Mouse (Mus musculus) heart, embryonic 11.5 days (tissue): ENCODE measurements around the gene Tmsb10. TPM values are rescaled to one million over a fixed set of nuclear protein-coding genes. Genes with fewer than 3 reads are reported as not detected.

ENCODE experiments used
- ATAC-seq: fragments of 200-750 bp; cut with Nextera tagmentation; replicated peaks from 2 replicates; pipeline ENCODE4 v1.8.0; 2017; ENCODE audit warnings: moderate library complexity; ENCODE audit not compliant: insufficient number of reproducible peaks, low FRiP score, low TSS enrichment
- H3K27ac ChIP-seq: fragments of 300-500 bp; sonication (generic); 2 replicates; pipeline ENCODE4 v1.5.1; 2014; ENCODE audit warnings: mild to moderate bottlenecking, low read depth, low read length
- H3K27me3 ChIP-seq: fragments of 300-500 bp; sonication (generic); 2 replicates; pipeline ENCODE4 v1.6.1; 2014; ENCODE audit warnings: mild to moderate bottlenecking, low read length, mixed read lengths; ENCODE audit not compliant: control insufficient read depth, insufficient read depth
- H3K36me3 ChIP-seq: fragments of 300-500 bp; sonication (generic); 2 replicates; pipeline ENCODE4 v1.6.1; 2014; ENCODE audit warnings: mild to moderate bottlenecking, low read length, moderate library complexity, mixed read lengths; ENCODE audit not compliant: control insufficient read depth, insufficient read depth
- H3K4me1 ChIP-seq: fragments of 300-500 bp; sonication (generic); 2 replicates; pipeline ENCODE4 v1.6.1; 2014; ENCODE audit warnings: low read length; ENCODE audit not compliant: control insufficient read depth, insufficient read depth
- H3K4me2 ChIP-seq: fragments of 300-500 bp; sonication (generic); 2 replicates; pipeline ENCODE4 v1.6.1; 2014; ENCODE audit warnings: mild to moderate bottlenecking, moderate library complexity
- H3K4me3 ChIP-seq: fragments of 300-500 bp; sonication (generic); 2 replicates; pipeline ENCODE4 v1.5.1; 2014; ENCODE audit warnings: low read depth, low read length
- H3K9ac ChIP-seq: fragments of 300-500 bp; sonication (generic); 2 replicates; pipeline ENCODE4 v1.6.1; 2014; ENCODE audit warnings: mild to moderate bottlenecking, low read depth, low read length, moderate library complexity
- H3K9me3 ChIP-seq: fragments of 300-500 bp; sonication (generic); replicated peaks from 2 replicates; pipeline ENCODE4 v1.6.1; 2016; ENCODE audit warnings: low read length; ENCODE audit not compliant: control insufficient read depth
- WGBS: fragments of 180-500 bp; shearing (Covaris S2); extraction: QIAGEN DNeasy Blood & Tissue Kit; methylation state at CpG from one replicate; pipeline ENCODE4 v1.1.7; 2014; ENCODE audit not compliant: insufficient replicate concordance; 5-methylcytosine and 5-hydroxymethylcytosine counted together
- polyA plus RNA-seq: library from polyadenylated mRNA; unstranded; fragments of >200 nt; fragmentation: Nextera tagmentation; extraction: Ambion mirVana; gene quantifications from 2 replicates; pipeline ENCODE4 v1.2.1, GENCODE M21; 2014

Tmsb10 gene
- 1,975 and 2,031 TPM in 2 replicates for polyA plus RNA-seq

DNA sequence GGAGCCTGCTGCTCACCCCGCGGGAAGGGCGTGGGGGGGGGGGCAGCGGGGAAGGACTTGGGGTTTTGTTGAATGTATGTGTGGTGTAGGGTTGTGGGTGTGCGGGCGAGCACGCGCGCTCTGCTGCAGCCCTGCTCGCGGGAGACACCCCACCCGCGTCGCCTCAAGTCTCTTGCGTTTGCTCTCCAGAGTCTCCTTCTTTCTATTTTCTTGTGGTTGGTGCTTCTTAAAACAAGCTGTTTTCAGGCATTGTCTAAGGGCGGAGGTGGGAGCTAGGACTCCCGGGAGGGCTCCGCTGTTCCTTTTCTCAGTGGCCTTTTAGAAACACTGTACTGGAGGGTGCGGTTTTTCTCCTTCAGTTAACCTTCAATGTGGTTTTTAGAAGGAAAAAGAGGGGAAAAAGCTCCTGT, at the start of gene Tmsb10:
Tmsb10 (minus strand) TSS at position 87 of the 410 bp plus-strand sequence.
- Histone ChIP-seq H3K27me3 (no peaks in the 10 kb centered on the region), H3K4me1 (peaks cover 14% of the 10 kb centered on the region), H3K36me3 (no peaks in the 10 kb centered on the region), H3K9me3 (no peaks in the 10 kb centered on the region), H3K27ac (peak within 1 kb of the TSS; percentile 83), H3K9ac (peak within 1 kb of the TSS; percentile 98), H3K4me3 (peak within 1 kb of the TSS; percentile 80), H3K4me2 (peak within 1 kb of the TSS; percentile 86)
- under 1% methylated on average over 18 of the region's 19 CpGs for WGBS
- ATAC-seq: peak; percentile 40; the same call in 1 of the 2 replicates

DNA sequence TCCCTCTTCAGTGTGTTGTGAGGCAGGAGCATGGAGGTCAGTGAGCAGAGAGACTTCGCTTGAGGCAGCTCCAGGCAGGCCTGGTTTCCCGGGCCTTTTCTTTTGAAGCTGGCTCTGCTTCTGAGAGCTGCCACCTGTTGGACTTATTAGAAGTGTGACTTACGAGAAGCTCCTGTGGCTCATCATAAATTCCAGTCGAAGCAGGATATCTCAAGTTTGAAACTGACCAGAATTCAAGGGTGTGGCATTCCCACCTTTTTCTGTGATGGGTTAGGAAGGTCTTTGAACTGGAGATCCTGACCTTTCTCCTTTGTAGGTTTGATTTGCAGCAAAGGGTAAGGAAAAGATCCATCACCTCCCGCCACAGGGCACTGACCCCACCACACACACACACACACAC, 45.1 kb upstream of the Tmsb10 start:
- no peaks in the 10 kb centered on the region for H3K27me3 ChIP-seq
- no peaks in the 10 kb centered on the region for H3K36me3 ChIP-seq
- no peak for ATAC-seq
- no peaks in the 10 kb centered on the region for H3K4me1 ChIP-seq
- H3K4me3 ChIP-seq: no peak overlapping the region
- no peaks in the 10 kb centered on the region for H3K9me3 ChIP-seq
- 73% methylated on average over 5 of the region's 5 CpGs for WGBS
- H3K4me2 ChIP-seq: no peak overlapping the region
- H3K9ac ChIP-seq: no peak overlapping the region
- no peak overlapping the region for H3K27ac ChIP-seq

DNA sequence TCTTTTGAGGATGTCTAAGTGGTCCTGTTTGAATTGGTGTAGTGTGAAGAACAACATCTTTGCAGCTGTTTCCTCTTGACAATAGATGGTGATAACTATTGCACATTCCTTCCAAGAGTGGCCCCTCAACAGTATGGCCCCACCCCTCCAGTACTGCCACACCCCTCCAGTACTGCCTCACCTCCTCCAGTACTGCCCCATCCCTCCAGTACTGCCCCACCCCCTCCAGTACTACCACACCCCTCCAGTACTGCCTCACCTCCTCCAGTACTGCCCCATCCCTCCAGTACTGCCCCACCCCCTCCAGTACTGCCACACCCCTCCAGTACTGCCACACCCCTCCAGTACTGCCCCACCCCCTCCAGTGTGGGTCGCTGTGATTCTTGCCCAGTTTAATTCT, 43.8 kb upstream of the Tmsb10 start:
- Histone ChIP-seq H3K4me2 (no peak overlapping the region), H3K27me3 (no peaks in the 10 kb centered on the region), H3K9ac (no peak overlapping the region), H3K4me3 (no peak overlapping the region), H3K9me3 (no peaks in the 10 kb centered on the region), H3K36me3 (no peaks in the 10 kb centered on the region), H3K27ac (no peak overlapping the region), H3K4me1 (no peaks in the 10 kb centered on the region)
- no peak for ATAC-seq
- WGBS: 46% methylated on average over 1 of the region's 1 CpGs

DNA sequence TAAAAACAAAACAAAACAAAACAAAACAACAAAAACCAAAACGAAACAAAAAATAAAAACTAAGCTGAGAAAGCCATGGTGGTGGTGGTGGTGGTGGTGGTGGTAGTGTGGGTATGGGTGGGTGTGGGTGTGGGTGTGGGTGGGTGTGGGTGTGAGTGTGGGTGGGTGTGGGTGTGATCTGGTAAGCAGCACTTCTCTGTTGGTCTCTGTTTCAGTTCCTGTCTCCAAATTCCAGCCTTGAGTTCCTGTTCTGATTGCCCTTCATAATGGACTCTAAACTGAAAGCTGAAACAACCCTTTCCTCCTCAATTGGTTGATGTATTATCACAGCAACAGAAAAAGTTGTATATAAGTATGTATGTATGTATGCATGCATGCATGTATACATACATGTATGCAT, 40.3 kb upstream of the Tmsb10 start:
- Histone ChIP-seq H3K9me3 (no peaks in the 10 kb centered on the region), H3K4me2 (no peak overlapping the region), H3K4me3 (no peak overlapping the region), H3K4me1 (no peaks in the 10 kb centered on the region), H3K27ac (no peak overlapping the region), H3K9ac (no peak overlapping the region), H3K36me3 (no peaks in the 10 kb centered on the region), H3K27me3 (no peaks in the 10 kb centered on the region)
- 82% methylated on average over 1 of the region's 1 CpGs for WGBS
- ATAC-seq: no peak

DNA sequence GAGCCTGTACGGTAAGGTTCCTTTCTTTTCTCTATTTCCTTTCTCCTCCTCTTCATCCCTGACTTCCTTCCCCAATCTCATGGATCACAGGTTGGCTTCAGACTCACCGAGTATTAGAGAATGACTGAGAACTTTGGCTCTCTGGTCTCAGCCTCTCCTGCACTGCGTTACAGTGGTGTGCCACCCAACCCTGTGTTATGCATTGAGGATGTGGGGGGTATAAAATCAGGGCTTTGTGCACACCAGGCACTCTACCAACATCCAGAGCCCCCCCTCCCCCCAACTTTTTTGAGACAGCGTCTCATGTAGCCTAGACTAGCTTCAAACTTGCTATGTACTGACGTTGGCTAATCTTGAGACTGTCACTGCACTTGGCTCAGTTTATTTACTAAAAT, 35.1 kb upstream of the Tmsb10 start:
- Histone ChIP-seq H3K4me2 (no peak overlapping the region), H3K4me1 (no peaks in the 10 kb centered on the region), H3K27me3 (no peaks in the 10 kb centered on the region), H3K9me3 (no peaks in the 10 kb centered on the region), H3K36me3 (no peaks in the 10 kb centered on the region), H3K4me3 (no peak overlapping the region), H3K9ac (no peak overlapping the region), H3K27ac (no peak overlapping the region)
- WGBS: 76% methylated on average over 5 of the region's 5 CpGs
- no peak for ATAC-seq

DNA sequence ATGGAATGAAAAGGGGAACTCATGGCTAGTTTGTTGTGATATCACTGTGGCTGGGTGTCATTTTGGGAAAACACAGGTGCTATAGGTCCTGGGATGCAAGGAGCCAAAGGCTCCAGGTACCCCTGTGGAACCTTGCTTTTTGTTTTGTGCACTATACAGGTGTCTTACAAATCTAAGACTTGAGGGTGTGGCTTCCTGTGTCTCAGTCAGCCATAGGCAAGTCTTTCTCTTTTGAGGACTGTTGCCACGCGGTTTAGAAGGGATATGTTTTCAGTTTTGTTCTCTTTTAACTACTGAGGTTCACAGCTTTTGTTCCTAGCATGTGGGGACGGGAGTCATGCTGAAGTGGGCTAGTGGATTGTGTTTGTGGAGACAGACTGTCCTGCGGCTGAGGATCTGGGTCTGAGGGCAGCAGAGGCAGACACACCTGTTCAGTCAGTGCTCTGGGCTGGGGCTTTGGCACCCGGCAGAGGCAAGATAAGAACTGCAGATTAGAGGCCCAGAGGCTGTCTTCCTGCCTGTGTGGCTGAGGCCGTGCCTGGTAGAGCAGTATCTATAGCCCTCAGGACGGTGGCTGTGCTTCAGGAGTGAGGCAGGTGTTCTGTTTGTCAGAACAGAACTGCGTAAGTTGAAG, 34.6 kb upstream of the Tmsb10 start:
- Histone ChIP-seq H3K4me2 (no peak overlapping the region), H3K4me1 (no peaks in the 10 kb centered on the region), H3K27ac (no peak overlapping the region), H3K4me3 (no peak overlapping the region), H3K9ac (no peak overlapping the region), H3K36me3 (no peaks in the 10 kb centered on the region), H3K27me3 (no peaks in the 10 kb centered on the region), H3K9me3 (no peaks in the 10 kb centered on the region)
- ATAC-seq: no peak
- WGBS: 47% methylated on average over 8 of the region's 8 CpGs

DNA sequence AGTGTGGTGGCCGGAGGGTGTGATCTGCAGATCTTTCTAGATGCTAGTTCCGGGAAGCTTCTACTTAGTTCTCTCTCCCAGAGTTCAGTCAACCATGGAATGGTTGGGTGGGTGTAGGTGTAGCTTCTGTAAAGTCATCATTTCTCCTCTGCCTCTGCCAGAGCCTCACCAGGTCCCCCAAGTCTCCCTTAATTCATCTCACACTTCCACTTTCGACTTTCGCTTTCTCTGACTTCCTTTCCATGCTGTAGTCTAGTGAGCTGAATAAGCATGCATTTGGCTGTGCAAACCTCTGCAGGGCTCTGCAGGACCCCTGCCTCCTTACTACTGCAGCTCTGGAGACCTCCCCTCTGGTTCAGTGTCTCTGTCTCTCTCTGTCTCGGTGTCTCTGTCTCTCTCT, 31.7 kb upstream of the Tmsb10 start:
- no peaks in the 10 kb centered on the region for H3K9me3 ChIP-seq
- no peak for ATAC-seq
- no peaks in the 10 kb centered on the region for H3K36me3 ChIP-seq
- no peak overlapping the region for H3K4me2 ChIP-seq
- no peaks in the 10 kb centered on the region for H3K4me1 ChIP-seq
- no peak overlapping the region for H3K9ac ChIP-seq
- H3K27ac ChIP-seq: no peak overlapping the region
- no peaks in the 10 kb centered on the region for H3K27me3 ChIP-seq
- no peak overlapping the region for H3K4me3 ChIP-seq
- 76% methylated on average over 5 of the region's 5 CpGs for WGBS

DNA sequence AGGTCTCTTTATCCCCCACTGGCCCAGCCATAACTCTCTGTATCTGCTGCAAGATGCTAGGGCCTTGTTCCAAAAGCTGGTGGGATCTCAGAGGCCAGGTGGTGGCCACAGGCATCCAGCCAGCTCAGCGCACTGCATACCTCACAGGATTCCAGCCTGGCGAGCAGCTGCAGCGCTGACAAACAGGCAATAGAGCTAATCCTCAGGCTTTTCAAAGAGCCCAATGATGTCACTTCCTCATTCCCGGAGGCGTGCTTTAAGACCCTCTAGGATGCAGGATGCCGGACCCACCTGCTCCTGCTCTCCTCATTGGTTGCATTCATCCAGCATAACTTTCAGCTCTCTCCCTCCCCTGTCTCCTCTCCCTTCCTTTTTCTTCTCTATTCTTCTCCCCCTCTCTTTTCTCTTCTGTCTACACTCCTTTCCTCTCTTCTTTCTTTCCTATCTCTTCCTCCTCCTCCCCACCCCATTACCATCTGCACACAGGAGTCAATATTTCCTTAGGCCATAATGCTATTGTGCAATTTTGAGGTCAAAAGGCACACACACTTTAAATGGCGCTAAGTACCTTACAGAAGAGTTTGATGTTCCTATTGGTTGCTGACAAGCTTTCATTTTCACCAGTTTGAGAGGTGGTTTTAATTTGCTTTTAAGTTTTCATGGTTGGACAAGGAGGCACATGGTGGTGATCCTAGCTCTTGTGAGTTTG, 30.6 kb upstream of the Tmsb10 start:
- Histone ChIP-seq H3K4me2 (no peak overlapping the region), H3K27me3 (no peaks in the 10 kb centered on the region), H3K27ac (no peak overlapping the region), H3K9ac (no peak overlapping the region), H3K4me1 (no peaks in the 10 kb centered on the region), H3K9me3 (no peaks in the 10 kb centered on the region), H3K4me3 (no peak overlapping the region), H3K36me3 (no peaks in the 10 kb centered on the region)
- no peak for ATAC-seq
- whole genome bisulfite sequencing: 40% methylated on average over 7 of the region's 7 CpGs

DNA sequence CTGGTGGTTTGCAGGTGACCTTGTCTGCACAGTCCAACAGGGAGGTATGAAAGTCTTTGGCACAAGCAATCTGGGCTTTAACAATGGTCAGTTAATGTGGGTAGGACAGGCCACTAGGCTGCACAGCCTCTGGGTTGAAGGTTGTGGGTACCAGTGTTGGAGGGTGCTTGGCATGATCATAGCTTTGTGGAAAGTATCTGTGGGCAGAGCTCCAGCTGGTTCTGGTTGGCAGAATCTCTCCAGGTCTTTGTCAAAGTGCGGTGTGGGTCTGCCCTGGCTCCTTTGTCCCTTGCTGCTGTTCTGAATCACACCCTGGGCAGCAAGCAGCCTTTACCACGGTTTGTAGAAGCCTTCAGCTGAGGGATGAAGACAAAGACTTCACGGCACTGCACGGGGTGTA, 24.0 kb upstream of the Tmsb10 start:
- Histone ChIP-seq H3K27ac (no peak overlapping the region), H3K36me3 (no peaks in the 10 kb centered on the region), H3K4me1 (0 out of 2 replicates have a peak, but pooled peaks cover 9% of the 10 kb centered on the region), H3K27me3 (no peaks in the 10 kb centered on the region), H3K9me3 (no peaks in the 10 kb centered on the region), H3K9ac (no peak overlapping the region), H3K4me3 (no peak overlapping the region), H3K4me2 (no peak overlapping the region)
- 78% methylated on average over 4 of the region's 4 CpGs for WGBS
- ATAC-seq: no peak
